Mouse (Mus musculus): ENCODE results near the gene Dcst1. TPM values are rescaled to one million over a fixed set of nuclear protein-coding genes. Genes with fewer than 3 reads are reported as not detected.

Gene Dcst1
- 0.23 and 0.40 TPM in 2 replicates for polyA plus RNA-seq (2014; fragmentation: Nextera tagmentation; extraction: Ambion mirVana)

- Histone ChIP-seq H3K9me3 (ENCODE audit: control insufficient read depth, low read length) (no peaks in the 10 kb centered on the region), H3K36me3 (ENCODE audit: control insufficient read depth, insufficient read depth, low read length) (no peaks in the 10 kb centered on the region), H3K4me2 (no peak within 1 kb of the TSS), H3K9ac (ENCODE audit: low read length) (no peak within 1 kb of the TSS), H3K27me3 (ENCODE audit: control insufficient read depth, insufficient read depth, low read length) (no peaks in the 10 kb centered on the region), H3K4me3 (ENCODE audit: low read depth, low read length) (no peak within 1 kb of the TSS), H3K4me1 (ENCODE audit: control insufficient read depth, insufficient read depth, low read length) (no peaks in the 10 kb centered on the region), H3K27ac (ENCODE audit: low read depth, low read length) (no peak within 1 kb of the TSS)
- 85% methylated on average over 11 of the region's 11 CpGs for WGBS
- DNase-seq (ENCODE audit: low spot score, missing footprints) (no peak), ATAC-seq (ENCODE audit: low FRiP score) (no peak)
Observed at GRCm38 (mm10) chr3:89365153-89365485, at the start of gene Dcst1. Gene Dcst1, minus strand, starts transcription at chr3:89365253.

GRCm38 (mm10) chr3:89411490-89412393, 46.7 kb upstream of the Dcst1 start, which contains the start of gene Flad1:
Gene Flad1, minus strand, starts transcription at chr3:89411870.
- Histone ChIP-seq H3K4me2 (peak within 1 kb of the TSS; percentile 73), H3K9me3 (ENCODE audit: control insufficient read depth, low read length) (no peaks in the 10 kb centered on the region), H3K36me3 (ENCODE audit: control insufficient read depth, insufficient read depth, low read length) (peaks cover 16% of the 10 kb centered on the region; the same call in 1 of the 2 replicates), H3K27me3 (ENCODE audit: control insufficient read depth, insufficient read depth, low read length) (no peaks in the 10 kb centered on the region), H3K4me1 (ENCODE audit: control insufficient read depth, insufficient read depth, low read length) (peaks cover 9% of the 10 kb centered on the region), H3K27ac (ENCODE audit: low read depth, low read length) (no peak within 1 kb of the TSS), H3K4me3 (ENCODE audit: low read depth, low read length) (peak within 1 kb of the TSS; percentile 50), H3K9ac (ENCODE audit: low read length) (peak within 1 kb of the TSS; percentile 47)
- DNase-seq (ENCODE audit: low spot score, missing footprints), result peak; percentile 100
- WGBS, result 7% methylated on average over 28 of the region's 28 CpGs
- peak; percentile 99 for ATAC-seq (ENCODE audit: low FRiP score)

DNA sequence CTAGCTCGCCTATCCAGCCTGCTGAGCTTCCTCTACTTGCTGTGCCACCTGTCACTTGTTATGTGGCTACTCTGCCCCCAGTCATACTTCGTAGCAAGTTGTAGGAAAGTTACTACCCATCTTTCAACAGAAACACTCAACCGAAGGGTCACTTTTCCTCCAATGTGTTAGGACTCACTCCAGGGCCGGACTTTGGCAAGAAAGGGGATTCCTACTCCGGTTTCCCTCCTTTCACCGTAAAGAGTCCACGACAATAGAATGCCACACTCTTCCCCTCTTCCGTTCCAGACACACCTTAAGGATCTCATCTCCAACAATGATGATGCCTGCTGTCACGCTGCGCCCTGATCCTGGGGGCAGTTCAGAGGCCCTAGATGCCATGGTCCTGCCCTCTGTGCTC, 45.8 kb upstream of the Dcst1 start:
- Histone ChIP-seq H3K4me3 (ENCODE audit: low read depth, low read length) (peak overlapping the region; percentile 50), H3K36me3 (ENCODE audit: control insufficient read depth, insufficient read depth, low read length) (peaks cover 12% of the 10 kb centered on the region; the same call in 1 of the 2 replicates), H3K4me1 (ENCODE audit: control insufficient read depth, insufficient read depth, low read length) (peaks cover 7% of the 10 kb centered on the region), H3K27ac (ENCODE audit: low read depth, low read length) (no peak overlapping the region), H3K9ac (ENCODE audit: low read length) (peak overlapping the region; percentile 47), H3K27me3 (ENCODE audit: control insufficient read depth, insufficient read depth, low read length) (no peaks in the 10 kb centered on the region), H3K9me3 (ENCODE audit: control insufficient read depth, low read length) (no peaks in the 10 kb centered on the region), H3K4me2 (peak overlapping the region; percentile 73)
- no peak for ATAC-seq (ENCODE audit: low FRiP score)
- DNase-seq (ENCODE audit: low spot score, missing footprints), result no peak
- 81% methylated on average over 10 of the region's 10 CpGs for WGBS

- DNase-seq (ENCODE audit: low spot score, missing footprints), result no peak
- no peaks in the 10 kb centered on the region for H3K9me3 ChIP-seq (ENCODE audit: control insufficient read depth, low read length)
- H3K36me3 ChIP-seq (ENCODE audit: control insufficient read depth, insufficient read depth, low read length), result peaks cover 8% of the 10 kb centered on the region; the same call in 1 of the 2 replicates
- peaks cover 7% of the 10 kb centered on the region for H3K4me1 ChIP-seq (ENCODE audit: control insufficient read depth, insufficient read depth, low read length)
- H3K27ac ChIP-seq (ENCODE audit: low read depth, low read length), result no peak overlapping the region
- no peak overlapping the region for H3K4me2 ChIP-seq
- 95% methylated on average over 3 of the region's 3 CpGs for WGBS
- H3K4me3 ChIP-seq (ENCODE audit: low read depth, low read length), result no peak overlapping the region
- no peak overlapping the region for H3K9ac ChIP-seq (ENCODE audit: low read length)
- no peaks in the 10 kb centered on the region for H3K27me3 ChIP-seq (ENCODE audit: control insufficient read depth, insufficient read depth, low read length)
- no peak for ATAC-seq (ENCODE audit: low FRiP score)
Observed at GRCm38 (mm10) chr3:89409701-89410100, 44.6 kb upstream of the Dcst1 start.

DNA sequence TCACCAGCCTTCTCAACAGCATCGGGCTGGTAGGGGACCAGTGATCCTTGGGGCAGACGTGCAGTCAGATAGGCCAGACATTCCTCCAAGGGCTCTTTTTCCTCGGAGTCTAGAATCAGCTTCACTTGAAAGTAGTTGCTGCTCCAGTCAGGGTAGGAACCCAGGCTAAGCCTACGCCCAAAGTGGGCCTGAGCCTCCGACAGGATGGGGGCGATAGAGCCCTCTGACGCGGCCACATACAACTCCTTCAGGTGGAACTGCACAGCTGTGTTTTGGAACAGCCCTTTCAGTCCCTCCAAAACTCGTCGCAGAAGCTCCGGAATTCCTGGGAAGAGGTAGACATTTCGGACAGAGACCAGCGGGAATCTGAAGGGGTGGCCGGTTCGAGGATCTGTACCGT, 43.4 kb upstream of the Dcst1 start:
- Histone ChIP-seq H3K9me3 (ENCODE audit: control insufficient read depth, low read length) (no peaks in the 10 kb centered on the region), H3K27me3 (ENCODE audit: control insufficient read depth, insufficient read depth, low read length) (no peaks in the 10 kb centered on the region), H3K4me3 (ENCODE audit: low read depth, low read length) (no peak overlapping the region), H3K9ac (ENCODE audit: low read length) (no peak overlapping the region), H3K4me2 (no peak overlapping the region), H3K27ac (ENCODE audit: low read depth, low read length) (no peak overlapping the region), H3K36me3 (ENCODE audit: control insufficient read depth, insufficient read depth, low read length) (peaks cover 3% of the 10 kb centered on the region; the same call in 1 of the 2 replicates), H3K4me1 (ENCODE audit: control insufficient read depth, insufficient read depth, low read length) (peaks cover 7% of the 10 kb centered on the region)
- ATAC-seq (ENCODE audit: low FRiP score) (no peak), DNase-seq (ENCODE audit: low spot score, missing footprints) (no peak)
- 59% methylated on average over 16 of the region's 16 CpGs for WGBS

- H3K4me3 ChIP-seq (ENCODE audit: low read depth, low read length), result no peak overlapping the region
- no peak overlapping the region for H3K27ac ChIP-seq (ENCODE audit: low read depth, low read length)
- DNase-seq (ENCODE audit: low spot score, missing footprints), result no peak
- 89% methylated on average over 6 of the region's 6 CpGs for WGBS
- H3K36me3 ChIP-seq (ENCODE audit: control insufficient read depth, insufficient read depth, low read length), result peaks cover 3% of the 10 kb centered on the region; the same call in 1 of the 2 replicates
- H3K4me1 ChIP-seq (ENCODE audit: control insufficient read depth, insufficient read depth, low read length), result peaks cover 5% of the 10 kb centered on the region
- no peaks in the 10 kb centered on the region for H3K27me3 ChIP-seq (ENCODE audit: control insufficient read depth, insufficient read depth, low read length)
- no peak for ATAC-seq (ENCODE audit: low FRiP score)
- H3K9ac ChIP-seq (ENCODE audit: low read length), result no peak overlapping the region
- no peak overlapping the region for H3K4me2 ChIP-seq
- no peaks in the 10 kb centered on the region for H3K9me3 ChIP-seq (ENCODE audit: control insufficient read depth, low read length)
Observed at GRCm38 (mm10) chr3:89406887-89407286, 41.8 kb upstream of the Dcst1 start.

- Histone ChIP-seq H3K9me3 (ENCODE audit: control insufficient read depth, low read length) (no peaks in the 10 kb centered on the region), H3K27ac (ENCODE audit: low read depth, low read length) (no peak within 1 kb of the TSS), H3K4me2 (no peak within 1 kb of the TSS), H3K36me3 (ENCODE audit: control insufficient read depth, insufficient read depth, low read length) (peaks cover 3% of the 10 kb centered on the region; the same call in 1 of the 2 replicates), H3K4me3 (ENCODE audit: low read depth, low read length) (no peak within 1 kb of the TSS), H3K4me1 (ENCODE audit: control insufficient read depth, insufficient read depth, low read length) (no peaks in the 10 kb centered on the region), H3K9ac (ENCODE audit: low read length) (no peak within 1 kb of the TSS), H3K27me3 (ENCODE audit: control insufficient read depth, insufficient read depth, low read length) (no peaks in the 10 kb centered on the region)
- ATAC-seq (ENCODE audit: low FRiP score), result no peak
- DNase-seq (ENCODE audit: low spot score, missing footprints), result no peak
- WGBS, result 72% methylated on average over 5 of the region's 5 CpGs
Observed at GRCm38 (mm10) chr3:89402693-89403092, 37.6 kb upstream of the Dcst1 start, which contains the start of gene Lenep. Gene Lenep, minus strand, starts transcription at chr3:89402793.

GRCm38 (mm10) chr3:89401329-89401728, 36.3 kb upstream of the Dcst1 start:
- DNase-seq (ENCODE audit: low spot score, missing footprints) (peak; percentile 61), ATAC-seq (ENCODE audit: low FRiP score) (no peak)
- Histone ChIP-seq H3K4me2 (no peak overlapping the region), H3K9ac (ENCODE audit: low read length) (no peak overlapping the region), H3K4me1 (ENCODE audit: control insufficient read depth, insufficient read depth, low read length) (no peaks in the 10 kb centered on the region), H3K27me3 (ENCODE audit: control insufficient read depth, insufficient read depth, low read length) (no peaks in the 10 kb centered on the region), H3K36me3 (ENCODE audit: control insufficient read depth, insufficient read depth, low read length) (peaks cover 3% of the 10 kb centered on the region; the same call in 1 of the 2 replicates), H3K9me3 (ENCODE audit: control insufficient read depth, low read length) (no peaks in the 10 kb centered on the region), H3K27ac (ENCODE audit: low read depth, low read length) (no peak overlapping the region), H3K4me3 (ENCODE audit: low read depth, low read length) (no peak overlapping the region)
- WGBS, result 89% methylated on average over 7 of the region's 7 CpGs

DNA sequence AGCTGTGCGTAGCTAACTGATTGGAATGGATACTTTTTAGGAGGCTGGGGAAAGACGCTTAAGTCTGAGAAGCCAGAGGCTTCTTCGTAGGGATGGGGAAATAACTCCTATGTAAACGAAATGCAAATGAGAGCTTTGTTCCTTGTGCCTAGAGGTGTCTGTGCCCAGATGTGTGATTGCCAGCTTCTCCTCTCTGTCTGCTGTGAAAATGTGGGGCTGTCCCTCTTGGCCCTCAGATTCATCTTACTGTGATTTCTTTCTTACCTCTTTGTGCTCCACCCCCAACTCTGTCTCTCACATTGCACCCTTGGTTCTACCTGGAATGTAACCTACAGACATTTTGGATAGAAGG, 31.6 kb upstream of the Dcst1 start:
- peak overlapping the region; percentile 50; the same call in 1 of the 2 replicates for H3K9ac ChIP-seq (ENCODE audit: low read length)
- H3K4me1 ChIP-seq (ENCODE audit: control insufficient read depth, insufficient read depth, low read length), result peaks cover 33% of the 10 kb centered on the region

More for the DNA sequence above, 31.6 kb upstream of the Dcst1 start:
- ATAC-seq (ENCODE audit: low FRiP score) (no peak), DNase-seq (ENCODE audit: low spot score, missing footprints) (no peak)
- no peaks in the 10 kb centered on the region for H3K9me3 ChIP-seq (ENCODE audit: control insufficient read depth, low read length)
- H3K4me2 ChIP-seq, result peak overlapping the region; percentile 84
- H3K27me3 ChIP-seq (ENCODE audit: control insufficient read depth, insufficient read depth, low read length), result peaks cover 10% of the 10 kb centered on the region
- H3K4me3 ChIP-seq (ENCODE audit: low read depth, low read length), result peak overlapping the region; percentile 42; the same call in 1 of the 2 replicates
- H3K36me3 ChIP-seq (ENCODE audit: control insufficient read depth, insufficient read depth, low read length), result no peaks in the 10 kb centered on the region
- WGBS, result 3% methylated on average over 4 of the region's 4 CpGs
- no peak overlapping the region for H3K27ac ChIP-seq (ENCODE audit: low read depth, low read length)

Measured in midbrain, embryonic 11.5 days (tissue).